Mouse (Mus musculus) T-cell, adult 2 months (primary cell): Measurements from ENCODE around the gene Ovca2.

ENCODE experiments used
- DNase-seq: peaks from one replicate; pipeline ENCODE4 v3.0.0; 2022; ENCODE audit warnings: low spot score

The Ovca2 gene

DNA sequence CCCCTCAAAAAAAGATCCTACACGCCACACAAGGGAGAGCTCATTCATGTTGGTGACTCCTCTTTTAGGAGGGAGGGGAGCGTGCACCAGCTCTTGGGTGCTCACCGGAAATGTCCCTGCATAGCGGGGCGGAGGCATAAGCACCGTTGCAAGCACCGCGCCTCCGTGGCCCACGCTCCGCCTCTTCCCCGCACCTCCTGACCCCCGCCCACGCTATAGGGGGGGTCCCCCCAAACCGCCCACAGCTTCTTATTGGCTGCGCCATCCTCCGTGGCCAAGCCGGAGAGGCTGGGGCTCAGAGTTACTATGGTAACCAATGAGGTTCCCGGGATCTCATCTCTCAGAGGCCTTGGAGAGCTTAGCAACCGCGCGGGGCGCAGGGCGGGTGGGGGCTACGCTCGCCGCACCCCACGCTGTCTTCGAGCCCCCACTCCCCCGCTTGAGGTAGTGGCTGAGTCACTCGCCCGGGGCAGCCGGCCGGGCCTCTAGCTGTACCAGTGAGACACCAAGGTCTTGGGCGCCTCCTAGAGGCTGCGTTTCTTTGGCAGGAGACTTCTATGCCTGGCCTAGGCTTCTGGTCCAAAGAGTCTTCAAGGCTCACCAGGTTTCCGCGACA lies 8.4 kb downstream of the Ovca2 start:
- peak; percentile 83 for DNase-seq

DNA sequence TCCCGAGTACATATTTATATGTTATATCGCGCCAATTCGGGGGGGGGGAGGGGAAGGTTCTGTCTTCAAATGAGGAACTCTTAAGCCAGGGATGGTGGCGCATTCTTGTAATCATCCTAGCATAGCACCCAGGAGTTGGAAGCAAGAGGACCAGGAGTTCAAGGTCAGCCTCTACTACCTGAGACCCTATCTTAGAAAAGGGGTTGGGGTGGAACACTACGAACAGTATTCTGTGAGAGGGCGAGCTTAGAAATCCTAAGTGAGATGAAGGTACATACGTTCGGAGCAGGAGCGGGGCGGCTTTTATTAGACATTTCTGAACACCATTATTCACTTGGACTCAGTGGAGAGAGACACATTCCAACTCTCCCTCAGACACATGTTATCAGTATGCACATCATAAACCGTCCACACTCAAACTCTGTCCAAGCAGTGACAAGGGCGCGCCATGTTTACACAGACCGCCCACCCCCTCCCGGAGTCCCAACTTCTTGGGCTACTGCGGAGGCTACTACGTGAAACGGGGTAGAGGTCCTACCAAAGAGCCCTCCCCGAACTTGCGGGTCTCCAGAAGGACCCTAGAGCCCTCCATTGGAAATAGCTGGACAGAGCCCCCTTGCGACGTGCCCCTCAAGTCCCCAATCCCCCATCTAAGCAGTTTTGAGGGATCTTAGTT lies 9.1 kb downstream of the Ovca2 start, which contains the start of gene Hic1:
TSS of gene Hic1 (minus strand) at position 115 of the 676 bp plus-strand sequence.
- DNase-seq = no peak

DNA sequence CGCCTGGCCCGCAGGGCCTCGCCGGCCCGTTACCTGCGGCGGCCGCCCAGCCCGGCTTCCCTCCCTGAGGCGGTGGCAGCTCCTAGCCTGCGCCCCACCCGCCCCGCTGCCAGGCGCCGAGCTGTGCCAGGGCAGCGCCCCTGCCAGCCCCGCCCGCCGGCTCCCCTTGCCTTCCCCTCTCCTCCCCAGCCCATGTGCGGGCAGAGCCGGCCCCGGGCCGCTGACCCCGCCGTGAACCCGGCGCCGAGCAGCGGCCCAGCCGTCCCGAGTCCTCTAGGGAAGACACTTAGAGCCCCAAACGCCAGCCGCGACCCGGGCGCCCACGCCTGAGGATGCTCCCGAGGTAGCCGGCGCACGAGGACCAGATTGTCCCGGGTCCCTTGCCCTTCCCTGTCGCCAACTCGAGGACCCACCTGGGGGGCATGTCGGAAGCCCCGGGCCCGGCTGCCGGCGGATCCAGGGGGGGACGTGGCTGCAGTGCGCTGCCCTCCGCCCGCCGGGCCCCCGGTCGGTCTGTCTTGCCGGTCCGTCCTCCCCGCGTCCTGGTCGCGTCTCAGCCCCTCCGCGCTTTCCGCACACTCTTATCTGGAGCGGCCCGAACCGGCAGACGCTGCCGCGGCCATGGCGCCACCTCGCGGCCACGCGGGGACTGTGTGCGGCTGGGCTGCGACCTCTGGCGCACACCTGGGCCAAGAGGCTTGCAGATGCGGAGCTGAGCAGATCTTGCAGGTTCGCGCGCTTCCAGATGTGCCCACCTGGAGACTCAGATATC lies 9.9 kb downstream of the Ovca2 start:
- peak; percentile 86 for DNase-seq

DNA sequence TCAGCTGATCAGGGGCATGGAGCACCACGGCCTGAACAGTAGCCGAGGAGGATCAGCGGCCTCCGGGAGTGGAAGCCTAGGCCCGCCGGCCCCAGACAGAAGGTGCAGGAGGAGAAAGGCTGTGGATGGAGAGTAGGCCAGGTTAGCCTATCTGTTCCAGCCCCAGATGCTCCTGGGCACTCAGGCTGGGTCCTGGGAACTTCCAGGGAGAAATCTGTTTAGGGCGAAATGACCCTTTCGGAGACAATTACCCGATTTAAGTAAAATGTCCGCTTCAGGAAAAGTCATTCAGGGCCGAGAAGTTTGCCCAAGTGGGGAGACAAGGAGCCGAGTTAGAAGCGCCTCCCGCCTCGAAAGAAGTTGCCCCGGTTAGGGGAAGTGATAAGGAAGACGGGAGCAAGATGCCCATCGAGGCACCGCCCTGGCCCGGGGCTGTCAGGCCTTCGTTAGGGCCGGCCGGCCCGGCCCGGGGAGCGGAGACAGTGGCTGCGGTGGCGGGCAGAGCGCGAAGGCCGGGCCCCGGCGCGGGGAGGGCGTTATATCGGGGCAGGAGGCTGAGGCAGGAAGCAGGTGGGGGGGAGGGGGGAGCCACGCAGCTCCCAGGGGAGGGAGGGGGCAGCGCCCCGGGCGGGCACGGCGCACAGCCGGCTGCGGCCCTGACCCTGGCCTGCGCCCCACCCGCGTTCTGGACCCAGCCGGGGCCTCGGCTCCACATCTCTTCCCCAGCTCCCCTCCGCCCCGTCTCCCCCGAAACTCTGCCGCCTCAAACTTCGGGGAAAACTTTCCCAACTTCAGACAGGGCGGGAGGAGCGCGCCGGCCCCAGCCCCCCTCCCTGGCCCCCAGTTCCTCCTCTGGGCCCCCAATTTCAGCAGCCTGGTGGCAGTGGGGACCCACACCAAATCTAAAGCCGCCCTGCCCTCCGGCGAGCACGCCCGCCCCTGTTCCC lies 10.7 kb downstream of the Ovca2 start:
- peak; percentile 28 for DNase-seq

GRCm38 (mm10) chr11:75166861-75167642 lies 11.6 kb downstream of the Ovca2 start:
- DNase-seq = peak; percentile 49

DNA sequence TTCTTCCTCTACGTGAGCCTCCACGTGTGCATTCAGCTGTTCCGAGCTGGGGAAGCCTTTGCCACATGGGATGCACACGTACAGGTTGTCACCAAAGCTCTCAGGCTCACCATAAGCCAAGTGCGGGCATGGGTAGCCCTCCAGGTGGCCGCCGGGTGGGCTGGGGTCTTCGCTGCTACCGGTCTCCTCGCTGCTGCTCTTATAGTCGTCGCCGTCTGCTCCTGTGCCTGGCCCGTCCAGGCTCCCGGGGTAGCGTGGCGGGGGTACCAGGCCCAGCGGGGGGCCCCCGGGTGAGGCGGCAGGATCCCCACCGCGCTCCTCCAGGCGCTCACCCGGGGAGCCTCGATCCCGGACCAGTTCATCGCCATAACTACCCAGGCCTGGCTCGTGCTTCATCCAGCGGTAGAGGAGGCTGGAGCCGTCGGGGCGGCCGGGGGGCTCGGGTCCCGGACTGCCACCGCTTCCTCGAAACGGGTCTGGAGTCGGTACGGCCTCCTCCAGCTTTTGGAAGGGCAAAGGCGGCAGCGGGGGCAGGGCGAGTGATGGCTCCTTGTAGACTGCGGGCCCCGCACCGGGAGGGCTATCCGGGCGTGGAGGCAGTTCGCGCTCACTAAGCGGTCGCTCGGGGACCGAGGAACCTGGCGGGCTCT lies 12.3 kb downstream of the Ovca2 start:
- DNase-seq = no peak

GRCm38 (mm10) chr11:75165441-75166192 lies 13.0 kb downstream of the Ovca2 start:
- peak; percentile 81 for DNase-seq

DNA sequence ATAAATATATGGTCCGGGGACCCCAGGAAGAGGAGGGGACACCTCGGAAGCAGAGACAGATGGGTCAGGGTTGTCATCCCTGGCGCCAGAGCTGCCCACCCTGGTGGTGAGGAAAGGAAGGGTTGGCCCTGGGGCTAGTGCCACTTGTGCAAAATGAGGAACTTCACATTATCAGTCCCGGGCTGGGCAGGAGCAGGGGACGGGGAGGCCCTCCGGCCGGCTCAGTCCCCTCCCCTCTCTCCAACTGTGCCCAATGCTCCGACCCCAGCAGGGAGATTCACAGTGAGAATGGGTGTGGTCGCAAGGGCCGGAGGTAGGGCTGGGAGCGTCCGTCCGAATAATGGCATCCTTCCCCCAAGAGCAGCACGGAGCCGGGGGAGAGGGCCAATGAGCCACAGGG lies 13.9 kb downstream of the Ovca2 start:
- DNase-seq = no peak

GRCm38 (mm10) chr11:75164051-75164450 lies 14.6 kb downstream of the Ovca2 start:
- no peak for DNase-seq

DNA sequence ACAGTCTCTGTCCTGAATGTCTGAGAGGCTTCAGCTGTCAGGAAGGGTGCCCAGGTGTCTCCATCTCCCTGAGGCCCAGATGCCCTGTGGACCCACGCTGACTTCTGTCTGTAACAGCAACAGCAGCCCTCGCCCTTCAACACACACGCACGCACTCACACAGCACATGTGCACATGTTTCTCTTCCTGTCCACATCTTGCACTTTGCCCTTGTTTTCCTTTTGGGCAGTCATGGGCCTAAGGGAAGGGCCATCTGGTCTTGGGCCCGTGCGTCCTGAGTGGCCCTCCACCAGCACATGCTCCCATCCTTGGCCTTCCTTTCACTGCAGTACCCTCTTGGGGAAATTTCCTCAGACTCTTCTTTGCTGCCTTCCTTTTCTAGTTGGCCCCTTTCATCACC lies 15.3 kb downstream of the Ovca2 start:
- DNase-seq = no peak

DNA sequence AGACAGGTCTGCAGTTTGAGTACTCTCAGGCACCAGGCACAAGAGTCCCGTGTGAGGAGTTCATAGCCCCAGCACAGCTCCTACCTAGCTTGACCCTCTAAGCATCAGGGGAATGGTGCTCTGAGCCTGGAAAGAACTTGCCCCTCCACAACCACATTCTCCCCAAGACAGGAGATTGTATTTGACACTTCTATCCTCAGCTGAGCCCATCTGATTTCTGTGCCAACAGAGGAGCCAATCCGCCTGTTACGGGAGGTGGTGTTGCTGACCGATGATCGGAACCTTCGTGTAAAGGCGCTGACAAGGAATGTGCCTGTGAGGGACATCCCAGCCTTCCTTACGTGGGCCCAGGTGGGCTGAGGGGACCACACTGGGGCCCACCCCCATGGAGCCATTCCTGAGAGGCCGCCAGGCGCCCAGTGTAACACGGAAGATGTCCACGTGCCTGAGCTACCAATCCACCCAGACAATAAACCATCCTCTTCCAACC lies 16.0 kb downstream of the Ovca2 start:
- no peak for DNase-seq

- DNase-seq = no peak
Measured at GRCm38 (mm10) chr11:75161417-75162008, 17.1 kb downstream of the Ovca2 start.

GRCm38 (mm10) chr11:75160954-75161353 lies 17.7 kb downstream of the Ovca2 start:
- no peak for DNase-seq

DNA sequence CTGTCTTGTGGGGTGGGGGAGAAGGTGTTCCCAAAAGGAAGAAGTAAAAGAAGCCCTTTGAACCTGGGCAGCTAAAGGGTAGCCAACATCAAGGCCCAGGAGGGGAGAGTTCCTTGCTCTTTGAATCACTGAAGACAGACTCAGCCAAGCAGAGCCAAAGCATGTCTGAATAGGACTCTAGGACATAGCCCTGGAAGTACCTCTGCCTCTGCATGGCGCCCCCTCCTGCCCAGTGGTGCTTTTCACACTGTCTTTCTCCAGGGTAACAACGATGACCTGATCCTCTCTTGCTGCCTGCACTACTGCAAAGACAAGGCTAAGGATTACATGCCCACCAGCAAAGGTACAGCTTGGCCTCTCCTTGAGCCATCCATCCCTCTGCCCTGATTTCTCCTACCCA lies 19.1 kb downstream of the Ovca2 start:
- no peak for DNase-seq

GRCm38 (mm10) chr11:75158432-75158831 lies 20.2 kb downstream of the Ovca2 start:
- no peak for DNase-seq

- DNase-seq = no peak
Measured at GRCm38 (mm10) chr11:75157901-75158300, 20.7 kb downstream of the Ovca2 start.

GRCm38 (mm10) chr11:75157037-75157436 lies 21.6 kb downstream of the Ovca2 start:
- DNase-seq = no peak

- no peak for DNase-seq
Measured at GRCm38 (mm10) chr11:75156416-75156815, 22.2 kb downstream of the Ovca2 start.

DNA sequence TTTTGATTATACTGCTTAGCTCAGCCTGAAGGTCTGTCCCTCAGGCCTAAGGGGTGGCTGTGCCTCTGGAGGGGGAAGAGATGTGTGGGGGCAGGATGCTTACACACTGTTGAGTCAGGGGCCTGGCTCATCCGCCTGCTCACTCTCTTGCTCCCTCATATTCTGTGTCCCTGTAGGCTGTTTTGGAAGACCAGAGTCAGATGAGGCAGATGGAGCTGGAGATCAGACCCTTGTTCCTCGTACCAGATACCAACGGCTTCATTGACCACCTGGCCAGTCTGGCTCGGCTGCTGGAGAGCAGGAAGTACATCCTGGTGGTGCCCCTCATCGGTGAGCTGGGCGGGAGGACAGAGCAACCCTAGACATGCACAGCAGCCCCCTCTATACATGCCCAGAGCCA lies 22.6 kb downstream of the Ovca2 start:
- DNase-seq = no peak
